Mouse (Mus musculus) limb, embryonic 10.5 days (tissue): ENCODE results near the gene Hist1h3i. TPM values are rescaled to one million over a fixed set of nuclear protein-coding genes. Genes with fewer than 3 reads are reported as not detected.
"Not testable (repeated sequence)": the region's sequence is repeated elsewhere in the genome, so short reads cannot be mapped to it uniquely, and the experiment has no call there.

Experiments used
- DNase-seq: peaks from one replicate; pipeline ENCODE4 v3.0.0-alpha.2; 2017; ENCODE audit warnings: low spot score
- H3K27ac ChIP-seq: fragments of 300-500 bp; sonication (generic); 2 replicates; pipeline ENCODE4 v1.5.1; 2016; ENCODE audit warnings: mild to moderate bottlenecking
- H3K27me3 ChIP-seq: fragments of 300-500 bp; sonication (generic); 2 replicates; pipeline ENCODE4 v1.6.1; 2016; ENCODE audit warnings: low read depth, mild to moderate bottlenecking; ENCODE audit not compliant: poor library complexity, severe bottlenecking
- H3K36me3 ChIP-seq: fragments of 300-500 bp; sonication (generic); 2 replicates; pipeline ENCODE4 v1.6.1; 2016; ENCODE audit warnings: mild to moderate bottlenecking, moderate library complexity
- H3K4me1 ChIP-seq: fragments of 300-500 bp; sonication (generic); 2 replicates; pipeline ENCODE4 v1.6.1; 2016
- H3K4me3 ChIP-seq: fragments of 300-500 bp; sonication (generic); 2 replicates; pipeline ENCODE4 v1.5.1; 2016; ENCODE audit warnings: mild to moderate bottlenecking, moderate library complexity
- H3K9me3 ChIP-seq: fragments of 300-500 bp; sonication (generic); replicated peaks from 2 replicates; pipeline ENCODE4 v1.6.1; 2016; ENCODE audit warnings: mild to moderate bottlenecking
- WGBS: fragments of 180-500 bp; shearing (Covaris S2); methylation state at CpG from one replicate; pipeline ENCODE4 v1.1.7; 2016; 5-methylcytosine and 5-hydroxymethylcytosine counted together
- polyA plus RNA-seq: library from polyadenylated mRNA; unstranded; fragments of >200 nt; fragmentation: Nextera tagmentation; extraction: Ambion mirVana; gene quantifications from 2 replicates; pipeline ENCODE4 v1.2.1, GENCODE M21; 2016

Hist1h3i gene
- polyA plus RNA-seq, 1 experiment from 2014 or later = 133 TPM

- 9% methylated on average over 18 of the region's 18 CpGs for WGBS
- peaks cover 26% of the 10 kb centered on the region for H3K4me1 ChIP-seq
- peak; percentile 46 for DNase-seq
- peak overlapping the region; percentile 84 for H3K27ac ChIP-seq
- no peaks in the 10 kb centered on the region for H3K36me3 ChIP-seq
- H3K9me3 ChIP-seq = no peaks in the 10 kb centered on the region
- H3K27me3 ChIP-seq = no peaks in the 10 kb centered on the region
- H3K4me3 ChIP-seq = peak overlapping the region; percentile 38
Observed at GRCm38 (mm10) chr13:21790601-21791283, 7.6 kb upstream of the Hist1h3i start.

DNA sequence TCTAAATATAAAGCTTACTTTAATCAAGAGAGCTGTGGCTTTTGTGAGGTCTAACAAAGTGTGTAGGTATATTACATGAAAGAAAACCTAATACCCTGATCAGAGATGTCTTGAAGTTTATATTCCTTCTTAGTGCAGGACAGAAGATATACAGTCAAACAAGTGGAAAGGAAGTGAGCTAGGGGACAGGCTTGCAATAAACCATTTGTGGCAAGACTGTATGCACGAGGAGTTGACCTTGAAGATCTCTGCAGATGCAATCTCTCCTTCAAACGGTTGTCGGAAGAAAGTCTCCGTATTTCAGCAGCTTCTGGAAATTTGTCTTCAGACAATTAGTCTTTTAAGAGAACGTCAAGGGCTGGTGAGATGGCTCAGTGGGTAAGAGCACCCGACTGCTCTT lies 6.8 kb upstream of the Hist1h3i start:
- Histone ChIP-seq H3K27me3 (no peaks in the 10 kb centered on the region), H3K9me3 (no peaks in the 10 kb centered on the region), H3K27ac (peak overlapping the region; percentile 93; the same call in 1 of the 2 replicates), H3K4me3 (no peak overlapping the region), H3K4me1 (peaks cover 26% of the 10 kb centered on the region), H3K36me3 (no peaks in the 10 kb centered on the region)
- 54% methylated on average over 6 of the region's 6 CpGs for WGBS
- peak; percentile 30 for DNase-seq

GRCm38 (mm10) chr13:21787760-21788593 lies 4.8 kb upstream of the Hist1h3i start:
- no peaks in the 10 kb centered on the region for H3K36me3 ChIP-seq
- peak overlapping the region; percentile 93 for H3K27ac ChIP-seq
- H3K27me3 ChIP-seq = no peaks in the 10 kb centered on the region
- H3K9me3 ChIP-seq = no peaks in the 10 kb centered on the region
- 17% methylated on average over 16 of the region's 21 CpGs for WGBS
- peak overlapping the region; percentile 49 for H3K4me3 ChIP-seq
- peak; percentile 34 for DNase-seq
- peaks cover 36% of the 10 kb centered on the region for H3K4me1 ChIP-seq

DNA sequence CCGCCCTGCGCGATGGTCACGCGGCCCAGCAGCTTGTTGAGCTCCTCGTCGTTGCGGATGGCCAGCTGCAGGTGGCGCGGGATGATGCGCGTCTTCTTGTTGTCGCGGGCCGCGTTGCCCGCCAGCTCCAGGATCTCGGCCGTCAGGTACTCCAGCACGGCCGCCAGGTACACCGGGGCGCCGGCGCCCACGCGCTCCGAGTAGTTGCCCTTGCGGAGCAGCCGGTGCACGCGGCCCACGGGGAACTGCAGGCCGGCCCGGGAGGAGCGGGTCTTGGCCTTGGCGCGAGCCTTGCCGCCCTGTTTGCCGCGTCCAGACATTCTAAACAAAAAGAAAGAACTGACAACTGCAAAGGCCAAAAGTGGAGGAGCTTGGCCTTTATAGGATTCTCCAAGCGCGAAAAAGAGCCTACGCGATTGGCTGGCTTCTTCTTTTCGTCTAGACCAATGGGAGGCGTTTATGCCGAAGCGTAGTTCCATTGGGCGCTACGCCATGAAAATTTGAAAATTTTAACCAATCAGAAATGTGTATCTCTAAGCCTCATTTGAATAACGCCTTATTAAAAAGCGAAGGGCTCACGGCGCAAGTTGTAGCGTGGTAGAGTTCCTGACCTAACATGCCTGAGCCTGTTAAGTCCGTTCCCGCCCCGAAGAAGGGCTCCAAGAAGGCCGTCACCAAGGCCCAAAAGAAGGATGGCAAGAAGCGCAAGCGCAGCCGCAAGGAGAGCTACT lies 3.9 kb upstream of the Hist1h3i start, which contains the start of the genes Hist1h2an and Hist1h2bp:
TSS of gene Hist1h2an (minus strand) at position 320 of the 731 bp plus-strand sequence.
TSS of gene Hist1h2bp (plus strand) at position 563 of the 731 bp plus-strand sequence.
- H3K4me3 ChIP-seq = peak within 1 kb of the TSS; percentile 49
- WGBS = under 1% methylated on average over 38 of the region's 63 CpGs
- H3K9me3 ChIP-seq, H3K36me3 ChIP-seq, H3K27me3 ChIP-seq: not testable (repeated sequence)
- peak within 1 kb of the TSS; percentile 93 for H3K27ac ChIP-seq
- peaks cover 36% of the 10 kb centered on the region for H3K4me1 ChIP-seq
- peak; percentile 85 for DNase-seq

- H3K36me3 ChIP-seq = no peaks in the 10 kb centered on the region
- no peaks in the 10 kb centered on the region for H3K27me3 ChIP-seq
- peaks cover 36% of the 10 kb centered on the region for H3K4me1 ChIP-seq
- no peaks in the 10 kb centered on the region for H3K9me3 ChIP-seq
- DNase-seq = peak; percentile 53
- peak overlapping the region; percentile 93 for H3K27ac ChIP-seq
- WGBS = 5% methylated on average over 8 of the region's 8 CpGs
- H3K4me3 ChIP-seq = peak overlapping the region; percentile 49
Observed at GRCm38 (mm10) chr13:21786189-21786898, 3.2 kb upstream of the Hist1h3i start.

DNA sequence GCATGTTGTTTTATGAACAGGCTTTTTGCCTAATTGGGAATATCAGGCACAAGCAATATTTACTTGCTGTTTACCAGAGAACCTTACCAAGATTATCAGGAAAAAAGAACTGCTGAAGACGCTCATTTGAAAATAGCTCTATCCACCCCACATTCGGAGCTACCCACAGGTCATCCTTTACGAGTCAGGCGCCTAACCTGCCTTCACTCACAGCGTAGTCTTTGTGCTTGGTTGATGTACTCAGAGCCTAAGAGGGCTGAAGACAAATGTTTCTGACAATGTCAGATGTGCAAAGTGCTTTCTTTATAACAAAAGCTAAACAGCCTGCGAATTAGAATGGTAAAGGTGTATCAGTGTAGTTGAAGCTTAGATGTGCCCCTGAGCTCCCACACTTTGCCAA lies 1.1 kb upstream of the Hist1h3i start:
- H3K4me1 ChIP-seq = peaks cover 34% of the 10 kb centered on the region
- WGBS = 21% methylated on average over 6 of the region's 6 CpGs
- H3K36me3 ChIP-seq = no peaks in the 10 kb centered on the region
- H3K4me3 ChIP-seq = peak overlapping the region; percentile 52
- peak; percentile 33 for DNase-seq
- H3K9me3 ChIP-seq = no peaks in the 10 kb centered on the region
- peak overlapping the region; percentile 93 for H3K27ac ChIP-seq
- no peaks in the 10 kb centered on the region for H3K27me3 ChIP-seq

DNA sequence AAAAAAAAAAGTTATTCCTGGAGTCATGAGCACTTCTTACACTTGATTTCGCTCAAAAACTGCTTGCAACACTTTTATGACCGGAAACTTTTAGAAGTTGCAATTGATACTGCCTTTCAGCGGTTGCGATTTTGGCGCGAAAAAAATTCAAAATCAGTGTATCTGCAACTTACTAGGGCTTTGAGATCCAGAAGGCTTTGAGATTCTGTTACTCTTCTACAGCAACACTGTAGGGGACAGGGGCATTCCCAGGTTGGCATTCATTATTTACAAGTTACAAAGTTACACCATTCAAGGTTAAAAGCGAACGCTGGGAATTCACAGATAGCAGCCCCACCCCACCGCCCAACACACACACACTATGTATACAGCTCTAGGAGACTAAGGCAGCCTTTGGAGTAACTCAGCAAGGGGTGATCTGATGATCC lies 578 bp upstream of the Hist1h3i start:
- no peaks in the 10 kb centered on the region for H3K27me3 ChIP-seq
- peak; percentile 59 for DNase-seq
- H3K27ac ChIP-seq = peak overlapping the region; percentile 93
- no peaks in the 10 kb centered on the region for H3K36me3 ChIP-seq
- no peaks in the 10 kb centered on the region for H3K9me3 ChIP-seq
- 3% methylated on average over 9 of the region's 9 CpGs for WGBS
- H3K4me1 ChIP-seq = peaks cover 31% of the 10 kb centered on the region
- peak overlapping the region; percentile 52 for H3K4me3 ChIP-seq

DNA sequence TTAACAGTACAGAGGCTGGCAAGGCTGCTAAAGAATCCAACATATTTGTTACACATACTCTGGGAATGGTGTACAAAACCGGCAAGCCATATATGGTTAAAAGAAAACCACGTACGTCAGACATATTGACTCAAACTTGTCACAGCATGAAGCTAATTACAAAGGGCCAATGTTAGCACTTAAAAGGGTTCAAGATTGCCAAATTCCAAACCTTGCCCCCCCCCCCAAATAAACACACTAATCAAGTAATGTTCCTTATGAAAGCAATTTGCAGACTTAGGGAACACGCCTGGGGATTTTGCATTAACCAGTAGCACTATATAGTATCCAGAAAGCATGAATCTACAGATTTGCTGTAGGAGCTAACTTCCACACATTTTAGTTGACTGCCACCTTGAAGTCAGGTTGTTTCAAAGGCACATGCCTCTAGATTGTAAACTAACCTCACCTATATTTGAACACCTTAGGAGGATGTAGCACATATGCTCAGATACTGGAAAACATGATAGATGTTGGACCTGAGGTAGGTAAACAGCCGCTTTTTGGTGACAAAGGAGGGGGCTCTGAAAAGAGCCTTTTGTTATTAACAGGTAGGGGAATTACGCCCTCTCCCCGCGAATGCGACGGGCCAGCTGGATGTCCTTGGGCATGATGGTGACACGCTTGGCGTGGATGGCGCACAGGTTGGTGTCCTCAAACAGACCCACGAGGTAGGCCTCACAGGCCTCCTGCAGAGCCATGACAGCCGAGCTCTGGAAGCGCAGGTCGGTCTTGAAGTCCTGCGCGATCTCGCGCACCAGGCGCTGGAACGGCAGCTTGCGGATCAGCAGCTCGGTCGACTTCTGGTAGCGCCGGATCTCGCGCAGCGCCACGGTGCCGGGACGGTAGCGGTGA lies 562 bp downstream of the Hist1h3i start:
- not testable (repeated sequence) for H3K36me3 ChIP-seq, H3K27me3 ChIP-seq, H3K9me3 ChIP-seq
- DNase-seq = peak; percentile 63
- Histone ChIP-seq H3K4me1 (peaks cover 29% of the 10 kb centered on the region), H3K27ac (peak overlapping the region; percentile 93), H3K4me3 (peak overlapping the region; percentile 52)
- 2% methylated on average over 22 of the region's 35 CpGs for WGBS

- Histone ChIP-seq H3K4me1 (peaks cover 29% of the 10 kb centered on the region), H3K27ac (peak overlapping the region; percentile 93), H3K4me3 (0 out of 2 replicates have a peak overlapping the region, but pooled peaks have one; percentile 52), H3K27me3 (no peaks in the 10 kb centered on the region), H3K36me3 (no peaks in the 10 kb centered on the region), H3K9me3 (no peaks in the 10 kb centered on the region)
- WGBS = 92% methylated on average over 1 of the region's 1 CpGs
- peak; percentile 14 for DNase-seq
Observed at GRCm38 (mm10) chr13:21781639-21782038, 1.5 kb downstream of the Hist1h3i start.

- H3K4me3 ChIP-seq = peak overlapping the region; percentile 61; the same call in 1 of the 2 replicates
Observed at GRCm38 (mm10) chr13:21781021-21781555, 2.1 kb downstream of the Hist1h3i start.

More at GRCm38 (mm10) chr13:21781021-21781555, 2.1 kb downstream of the Hist1h3i start:
- peak; percentile 30 for DNase-seq
- Histone ChIP-seq H3K36me3 (no peaks in the 10 kb centered on the region), H3K4me1 (peaks cover 28% of the 10 kb centered on the region), H3K27me3 (no peaks in the 10 kb centered on the region), H3K27ac (peak overlapping the region; percentile 93), H3K9me3 (no peaks in the 10 kb centered on the region)
- WGBS = 43% methylated on average over 6 of the region's 6 CpGs
